Mouse (Mus musculus) lung, postnatal 36 days (tissue): ENCODE data around the gene En1.

Experiments used
- DNase-seq: peaks from one replicate; pipeline ENCODE4 v3.0.0; 2022; ENCODE audit warnings: mixed read lengths

The En1 gene

DNA sequence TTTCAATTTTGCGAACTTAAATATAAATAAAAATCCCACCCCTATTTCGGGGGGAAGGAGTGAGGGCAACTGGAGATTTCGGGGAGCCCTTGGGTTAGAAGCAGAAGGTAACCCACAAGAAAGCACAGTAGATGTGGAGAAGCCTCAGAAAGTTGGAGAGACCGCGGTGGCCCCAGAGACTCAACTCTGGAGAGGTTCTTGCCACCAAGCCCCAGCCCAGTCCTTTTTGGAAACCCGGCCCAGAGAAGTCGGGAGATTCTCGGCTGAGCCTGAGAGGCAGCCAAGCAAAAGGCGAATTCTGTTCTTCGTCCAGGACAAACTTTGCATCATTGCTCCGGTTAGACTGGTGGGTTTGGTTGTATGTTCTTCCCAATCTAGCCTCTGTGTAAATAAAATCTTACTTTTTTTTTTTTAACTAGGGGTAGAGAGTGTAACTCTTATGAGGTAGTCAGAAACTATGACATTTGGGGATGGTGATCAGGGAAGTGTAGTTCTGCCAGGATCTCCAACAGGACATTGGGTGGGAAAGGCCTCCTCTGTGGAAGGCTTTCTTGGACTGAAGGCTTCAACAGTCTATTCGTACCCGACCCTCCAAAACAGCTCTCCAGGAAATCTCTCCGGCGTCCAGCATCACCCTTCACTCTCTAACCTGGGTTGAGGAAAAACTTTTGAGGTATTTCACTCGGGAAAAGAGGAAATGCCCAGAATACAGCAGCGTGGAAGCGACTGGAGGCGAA is 1.5 kb upstream of the En1 start:
- DNase-seq, result no peak

GRCm38 (mm10) chr1:120601253-120601836 is 873 bp upstream of the En1 start:
- DNase-seq, result no peak

- no peak for DNase-seq
Measured at GRCm38 (mm10) chr1:120602876-120603655, 848 bp downstream of the En1 start.

- no peak for DNase-seq
Measured at GRCm38 (mm10) chr1:120603656-120604051, 1.4 kb downstream of the En1 start.

DNA sequence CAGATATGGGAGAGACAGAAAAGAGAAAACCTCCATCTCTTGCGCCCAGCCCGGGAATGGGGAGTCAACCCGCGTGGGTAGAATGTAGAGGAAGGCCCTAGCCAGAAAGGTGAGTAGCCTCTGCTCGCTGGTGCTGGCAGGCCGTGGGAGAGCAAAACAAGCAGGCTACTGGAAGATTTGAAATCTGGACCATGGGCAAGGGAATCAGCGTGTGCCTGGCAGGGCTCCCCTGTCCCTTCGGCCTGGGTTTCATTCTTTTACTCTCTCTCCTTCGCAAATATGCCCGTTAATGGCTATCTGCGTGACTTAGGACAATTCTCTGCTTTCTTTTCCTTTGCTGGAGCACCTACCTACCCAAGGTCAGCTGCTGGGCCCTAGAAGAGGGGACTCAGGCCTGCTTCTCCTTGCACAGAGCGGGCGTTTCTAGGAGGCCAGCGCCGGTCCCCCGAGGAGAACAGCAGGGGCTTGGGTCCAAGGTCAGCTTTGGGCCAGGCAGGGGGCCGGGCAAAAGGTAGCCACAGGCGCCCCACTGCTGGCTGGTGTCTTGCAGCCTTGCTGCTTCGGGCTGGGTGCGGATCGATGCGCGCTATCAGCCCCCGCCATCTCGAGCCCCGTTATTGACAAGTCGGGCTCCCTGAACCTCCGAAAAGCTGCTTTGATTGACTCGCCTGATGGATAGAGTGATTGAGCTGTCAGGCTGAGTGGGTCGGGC is 2.4 kb downstream of the En1 start:
- DNase-seq, result no peak

DNA sequence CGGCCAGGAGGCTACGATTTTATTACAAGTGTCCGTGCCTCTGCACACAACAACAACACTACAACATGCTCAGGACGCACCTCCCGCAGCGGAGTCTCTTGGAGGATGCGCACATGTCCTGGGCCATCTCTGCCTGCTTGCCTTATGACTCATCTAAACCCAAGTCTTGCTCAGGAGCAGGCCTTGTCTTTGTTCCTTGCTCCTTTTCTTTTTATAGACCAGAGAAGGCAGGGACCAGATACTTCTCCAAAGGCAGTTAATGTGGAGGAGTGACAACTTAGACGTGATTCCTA is 2.9 kb downstream of the En1 start:
- no peak for DNase-seq

DNA sequence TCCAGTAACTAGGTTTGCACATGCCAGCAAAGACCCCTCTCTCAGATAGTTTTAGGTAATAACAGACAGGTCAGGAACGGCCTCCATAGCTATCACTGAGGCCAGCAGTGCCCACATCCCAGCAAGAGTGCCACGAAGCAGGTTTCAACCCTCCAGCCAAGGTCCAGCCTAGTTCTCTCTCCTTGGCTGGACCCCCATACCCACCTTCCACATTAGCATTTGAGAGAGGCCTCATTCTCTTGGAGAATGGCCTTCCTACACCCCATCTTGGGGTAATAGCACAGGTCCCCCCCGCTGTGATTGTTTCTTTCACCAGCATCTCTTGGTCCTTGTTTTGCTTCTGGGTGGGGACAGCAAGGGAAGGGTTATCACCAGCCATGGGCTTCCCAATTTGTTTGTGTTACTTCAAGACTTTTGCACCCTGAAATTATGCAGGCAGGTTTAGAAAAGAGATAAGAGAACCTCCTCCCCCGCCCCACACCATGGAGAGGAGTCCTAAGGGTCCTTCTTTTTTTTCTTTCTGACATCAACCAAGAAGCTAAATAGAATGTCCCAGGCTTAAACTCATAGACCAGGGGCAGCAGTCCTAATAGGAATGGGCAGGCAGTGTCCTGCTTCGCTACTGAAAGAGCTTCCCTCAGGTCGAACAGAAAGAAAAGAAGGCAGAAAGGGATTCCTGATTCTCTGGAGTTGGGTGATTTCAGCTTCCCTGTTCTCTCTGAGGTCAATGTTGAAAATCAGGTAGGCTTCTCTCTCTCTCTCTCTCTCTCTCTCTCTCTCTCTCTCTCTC is 3.5 kb downstream of the En1 start:
- no peak for DNase-seq

GRCm38 (mm10) chr1:120606641-120607575 is 4.7 kb downstream of the En1 start:
- DNase-seq, result no peak

DNA sequence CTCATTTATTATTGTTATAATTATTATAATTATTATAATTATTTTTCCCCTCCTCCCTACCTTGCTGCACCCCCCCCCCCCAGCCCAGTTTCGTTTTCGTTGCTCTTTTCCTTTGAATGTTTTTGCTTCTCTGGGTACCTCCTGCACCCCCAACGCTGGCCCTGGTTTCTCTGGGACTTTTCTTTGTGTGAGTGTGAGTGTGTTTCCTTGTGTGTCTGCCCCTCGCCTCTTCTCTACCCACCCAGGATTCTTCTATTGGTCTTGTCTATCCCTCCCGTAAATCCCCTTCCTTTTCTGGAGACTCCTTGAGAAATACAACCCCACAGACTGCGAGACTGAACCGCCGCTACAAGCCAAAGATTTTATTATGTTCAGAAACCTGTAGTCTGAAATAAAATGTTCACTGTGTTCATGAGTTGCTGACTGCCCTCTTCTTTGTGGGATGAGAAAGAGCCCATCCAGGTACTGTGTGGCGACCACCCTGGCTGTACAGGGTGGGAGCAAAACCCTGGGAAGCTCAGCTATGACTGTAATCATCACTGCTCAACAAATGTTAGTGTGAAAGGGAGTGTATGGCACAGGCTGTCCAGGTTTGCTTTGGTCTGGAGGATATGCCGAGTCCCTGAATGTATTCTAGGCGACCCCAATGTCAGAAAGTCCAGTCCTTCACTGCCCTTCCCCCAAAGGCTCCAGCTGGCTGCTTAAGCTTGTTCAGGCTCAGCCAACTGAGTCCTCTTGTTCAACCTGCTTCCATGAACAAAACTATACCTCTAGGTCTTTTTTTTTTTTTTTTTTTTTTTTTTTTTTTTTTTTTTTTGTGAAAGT is 5.6 kb downstream of the En1 start:
- no peak for DNase-seq

- no peak for DNase-seq
Measured at GRCm38 (mm10) chr1:120608461-120608860, 6.2 kb downstream of the En1 start.

GRCm38 (mm10) chr1:120609611-120610010 is 7.4 kb downstream of the En1 start:
- no peak for DNase-seq

GRCm38 (mm10) chr1:120613461-120614306 is 11.5 kb downstream of the En1 start:
- no peak for DNase-seq

DNA sequence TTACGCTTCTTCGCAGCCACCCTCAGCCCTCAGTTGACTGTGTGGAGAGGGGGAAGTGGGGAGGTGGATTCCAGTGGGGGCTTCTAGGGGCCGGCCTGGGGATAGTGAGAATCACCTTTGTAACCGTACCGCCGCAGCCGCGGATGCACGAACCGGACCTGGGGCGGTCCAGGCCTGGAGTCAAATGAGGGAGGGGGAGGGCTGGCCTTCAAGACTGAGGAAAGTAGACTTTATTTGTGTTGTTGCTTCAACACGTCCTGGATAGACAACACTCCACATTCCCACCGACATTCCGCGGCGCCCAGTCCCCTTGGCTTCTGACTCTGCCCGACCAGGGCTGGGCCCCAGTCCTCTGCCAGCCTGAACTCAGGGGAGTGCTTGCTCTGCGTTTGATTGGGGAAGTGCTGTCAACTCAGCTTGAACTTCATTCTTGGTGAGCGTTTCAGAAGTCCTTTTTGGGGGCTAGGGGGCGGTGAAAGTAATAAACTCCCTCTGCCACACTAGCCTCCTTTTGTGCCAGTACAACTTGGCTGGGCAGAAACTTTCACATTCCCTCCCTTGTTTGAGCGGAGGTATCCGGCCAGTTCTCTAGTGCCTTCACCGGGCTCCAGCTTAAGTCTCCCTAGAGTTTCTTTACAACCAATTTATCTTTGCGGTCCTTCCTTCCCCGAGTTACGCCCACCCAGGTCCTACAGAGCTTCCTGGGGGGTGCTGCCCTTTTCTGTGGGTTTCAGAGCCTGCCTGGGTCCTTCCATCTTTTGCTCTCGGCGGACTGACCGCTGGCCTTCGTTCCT is 12.3 kb downstream of the En1 start:
- DNase-seq, result no peak

- no peak for DNase-seq
Measured at GRCm38 (mm10) chr1:120615521-120615920, 13.3 kb downstream of the En1 start.

DNA sequence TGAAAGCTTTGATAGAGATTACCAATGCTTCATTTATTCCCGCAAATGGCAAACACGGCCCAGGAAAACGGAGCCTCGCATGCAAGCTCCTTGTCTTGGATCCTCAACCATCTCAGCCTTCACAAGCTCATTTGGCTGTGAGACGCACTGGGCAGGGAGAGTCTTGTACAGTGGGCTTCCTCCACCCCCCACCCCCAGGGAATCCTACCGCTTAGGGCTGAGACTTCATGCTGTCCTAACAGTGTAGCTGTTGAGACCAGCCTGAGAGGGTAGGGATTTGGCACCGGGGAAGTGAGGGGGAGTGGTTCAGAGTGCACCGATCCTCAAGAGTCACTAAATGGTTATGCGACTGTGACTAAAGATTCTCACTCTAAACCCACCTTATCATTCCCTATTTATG is 13.7 kb downstream of the En1 start:
- no peak for DNase-seq

GRCm38 (mm10) chr1:120621383-120621782 is 19.2 kb downstream of the En1 start:
- no peak for DNase-seq

- no peak for DNase-seq
Measured at GRCm38 (mm10) chr1:120626930-120627621, 24.9 kb downstream of the En1 start.

DNA sequence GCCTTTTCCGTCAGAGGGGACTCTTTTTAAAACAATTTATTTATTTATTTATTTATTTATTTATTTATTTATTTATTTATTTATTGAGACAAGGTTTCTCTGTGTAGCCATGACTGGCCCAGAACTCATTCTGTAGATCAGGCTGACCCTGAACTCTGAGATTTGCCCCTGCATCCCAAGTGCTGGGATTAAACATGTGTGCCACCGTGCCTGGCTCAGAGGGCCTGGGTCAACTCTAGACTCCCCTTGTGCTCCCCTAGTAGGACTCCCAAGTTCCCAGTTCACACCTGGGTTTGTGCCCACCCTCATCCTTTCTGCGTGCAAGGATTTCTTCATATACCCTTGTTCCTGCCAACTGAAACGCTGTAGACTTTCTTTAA is 25.4 kb downstream of the En1 start:
- no peak for DNase-seq
